Mouse (Mus musculus): ENCODE results near the gene Tmem56. TPM values are rescaled to one million over a fixed set of nuclear protein-coding genes. Genes with fewer than 3 reads are reported as not detected.
A peak's percentile ranks its signal among the peaks of the same experiment; 100 is the strongest.

Tmem56 gene
- total and polyA plus RNA-seq, 2 experiments = 24.1 to 150 TPM

DNA sequence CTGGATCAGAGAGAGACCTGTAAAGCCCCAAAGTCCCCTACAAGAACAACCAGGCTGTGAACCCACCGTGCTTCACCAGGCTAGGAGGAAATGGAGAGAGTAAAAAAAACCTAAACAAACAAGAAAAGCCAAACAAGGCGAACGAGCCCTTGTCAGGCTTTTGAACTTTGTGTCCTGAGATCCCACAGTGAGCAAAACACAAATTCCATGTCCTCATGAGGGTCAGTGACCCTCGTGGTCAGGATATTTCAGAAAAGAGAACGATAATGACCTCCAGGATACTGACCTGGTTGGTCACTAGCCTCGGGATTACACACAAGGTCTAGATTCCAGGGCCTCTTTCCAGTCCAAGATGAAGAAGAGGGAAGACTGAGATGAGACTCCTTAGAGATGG is 111.0 kb downstream of the Tmem56 start:
- WGBS = 4% methylated on average over 6 of the region's 6 CpGs
- H3K9ac ChIP-seq (ENCODE audit: low read depth, low read length) = peak overlapping the region; percentile 68

DNA sequence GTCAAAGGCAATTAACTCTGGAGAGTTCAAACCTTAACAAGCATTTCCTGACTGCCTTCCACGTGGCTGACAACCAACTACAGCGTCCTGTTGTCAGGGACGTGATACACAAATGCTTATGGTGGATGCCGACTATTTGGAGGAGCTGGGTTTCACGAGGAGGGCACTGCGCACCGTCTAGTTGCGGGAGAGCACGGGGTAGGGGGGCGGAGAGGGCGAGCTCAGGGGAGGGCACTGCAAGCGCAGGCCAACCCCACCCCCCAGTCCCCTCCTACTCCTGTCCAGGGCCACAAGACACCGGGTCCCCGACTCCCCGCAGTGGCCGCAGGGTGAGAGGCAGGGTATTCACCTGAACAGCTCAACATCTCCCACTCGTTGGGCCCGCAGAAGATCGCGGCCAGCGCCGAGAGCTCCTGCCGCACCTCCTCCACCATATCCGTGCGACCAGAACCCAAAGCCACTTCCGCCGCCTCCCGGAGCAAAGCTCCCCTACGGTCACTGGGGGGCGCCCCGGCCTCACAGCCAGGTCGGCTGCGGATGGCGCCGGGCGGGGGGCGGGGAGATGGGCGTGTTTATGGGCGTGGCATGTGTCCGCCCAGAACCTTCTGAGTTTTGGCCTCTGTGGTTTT is 111.5 kb downstream of the Tmem56 start, which contains the start of gene Rwdd3:
Gene Rwdd3 (minus strand): TSS at position 453 of the 629 bp plus-strand sequence.
- TF ChIP-seq POLR2A (IDR thresholded peaks at IDR 0.05; ENCODE audit: extremely low read depth, insufficient read depth, low read length) (0 out of 2 replicates have a peak, but pooled peaks have one; percentile 12), CTCF (IDR thresholded peaks at IDR 0.05; ENCODE audit: low read depth, low read length) (peak; percentile 84)
- no peaks in the 10 kb centered on the region for H3K27me3 ChIP-seq (ENCODE audit: control insufficient read depth, insufficient read depth, low read length)
- under 1% methylated on average over 40 of the region's 40 CpGs for WGBS
- no peaks in the 10 kb centered on the region for H3K79me2 ChIP-seq (ENCODE audit: control insufficient read depth, insufficient read depth, low read length)
- DNase-seq (ENCODE audit: extremely low read depth, low read depth, low spot score) = peak; percentile 80
- H3K4me1 ChIP-seq (ENCODE audit: control insufficient read depth, insufficient read depth, low read length) = peaks cover 34% of the 10 kb centered on the region
- H3K36me3 ChIP-seq (ENCODE audit: control insufficient read depth, insufficient read depth, low read length) = no peaks in the 10 kb centered on the region
- peak within 1 kb of the TSS; percentile 98 for H3K27ac ChIP-seq (replicated peaks; ENCODE audit: insufficient read depth, low read depth, low read length)
- H3K4me3 ChIP-seq (ENCODE audit: insufficient read depth, low read depth, low read length) = peak within 1 kb of the TSS; percentile 95
- H3K9ac ChIP-seq (ENCODE audit: low read depth, low read length) = peak within 1 kb of the TSS; percentile 88

More for the DNA sequence above, 111.0 kb downstream of the Tmem56 start:
- H3K27ac ChIP-seq (replicated peaks; ENCODE audit: insufficient read depth, low read depth, low read length) = peak overlapping the region; percentile 98
- H3K4me1 ChIP-seq (ENCODE audit: control insufficient read depth, insufficient read depth, low read length) = peaks cover 34% of the 10 kb centered on the region
- H3K4me3 ChIP-seq (ENCODE audit: insufficient read depth, low read depth, low read length) = peak overlapping the region; percentile 95; the same call in 1 of the 2 replicates
- TF ChIP-seq CTCF (IDR thresholded peaks at IDR 0.05; ENCODE audit: low read depth, low read length) = no peak
- TF ChIP-seq POLR2A (IDR thresholded peaks at IDR 0.05; ENCODE audit: extremely low read depth, insufficient read depth, low read length) = no peak
- H3K79me2 ChIP-seq (ENCODE audit: control insufficient read depth, insufficient read depth, low read length) = no peaks in the 10 kb centered on the region
- no peaks in the 10 kb centered on the region for H3K27me3 ChIP-seq (ENCODE audit: control insufficient read depth, insufficient read depth, low read length)
- no peaks in the 10 kb centered on the region for H3K36me3 ChIP-seq (ENCODE audit: control insufficient read depth, insufficient read depth, low read length)
- peak; percentile 98 for DNase-seq (ENCODE audit: extremely low read depth, low read depth, low spot score)

DNA sequence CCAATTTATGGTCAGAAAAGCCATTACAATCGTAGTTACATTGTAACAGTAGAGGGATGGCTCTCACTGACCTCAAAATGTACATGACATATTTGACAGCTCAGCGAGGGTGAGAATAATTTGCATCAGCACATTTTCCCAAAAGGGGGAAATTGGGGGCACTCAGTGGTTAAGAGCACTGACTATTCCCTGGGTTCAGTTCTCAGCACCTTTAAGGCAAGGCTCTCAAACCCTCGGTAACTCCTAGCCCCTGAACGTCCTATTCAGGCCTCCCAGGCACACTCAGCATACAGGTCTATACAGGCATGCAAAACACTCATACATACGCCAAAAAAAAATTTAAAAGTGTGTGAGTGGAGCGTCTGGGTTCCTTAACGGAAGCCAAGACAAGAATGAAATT is 112.3 kb downstream of the Tmem56 start:
- no peaks in the 10 kb centered on the region for H3K79me2 ChIP-seq (ENCODE audit: control insufficient read depth, insufficient read depth, low read length)
- DNase-seq (ENCODE audit: extremely low read depth, low read depth, low spot score) = no peak
- no peaks in the 10 kb centered on the region for H3K27me3 ChIP-seq (ENCODE audit: control insufficient read depth, insufficient read depth, low read length)
- 30% methylated on average over 7 of the region's 7 CpGs for WGBS
- H3K4me3 ChIP-seq (ENCODE audit: insufficient read depth, low read depth, low read length) = no peak overlapping the region; the same call in 1 of the 2 replicates
- peak overlapping the region; percentile 98 for H3K27ac ChIP-seq (replicated peaks; ENCODE audit: insufficient read depth, low read depth, low read length)
- TF ChIP-seq POLR2A (IDR thresholded peaks at IDR 0.05; ENCODE audit: extremely low read depth, insufficient read depth, low read length) = no peak
- no peak for TF ChIP-seq CTCF (IDR thresholded peaks at IDR 0.05; ENCODE audit: low read depth, low read length)
- H3K9ac ChIP-seq (ENCODE audit: low read depth, low read length) = peak overlapping the region; percentile 61; the same call in 1 of the 2 replicates
- H3K4me1 ChIP-seq (ENCODE audit: control insufficient read depth, insufficient read depth, low read length) = peaks cover 31% of the 10 kb centered on the region
- no peaks in the 10 kb centered on the region for H3K36me3 ChIP-seq (ENCODE audit: control insufficient read depth, insufficient read depth, low read length)

DNA sequence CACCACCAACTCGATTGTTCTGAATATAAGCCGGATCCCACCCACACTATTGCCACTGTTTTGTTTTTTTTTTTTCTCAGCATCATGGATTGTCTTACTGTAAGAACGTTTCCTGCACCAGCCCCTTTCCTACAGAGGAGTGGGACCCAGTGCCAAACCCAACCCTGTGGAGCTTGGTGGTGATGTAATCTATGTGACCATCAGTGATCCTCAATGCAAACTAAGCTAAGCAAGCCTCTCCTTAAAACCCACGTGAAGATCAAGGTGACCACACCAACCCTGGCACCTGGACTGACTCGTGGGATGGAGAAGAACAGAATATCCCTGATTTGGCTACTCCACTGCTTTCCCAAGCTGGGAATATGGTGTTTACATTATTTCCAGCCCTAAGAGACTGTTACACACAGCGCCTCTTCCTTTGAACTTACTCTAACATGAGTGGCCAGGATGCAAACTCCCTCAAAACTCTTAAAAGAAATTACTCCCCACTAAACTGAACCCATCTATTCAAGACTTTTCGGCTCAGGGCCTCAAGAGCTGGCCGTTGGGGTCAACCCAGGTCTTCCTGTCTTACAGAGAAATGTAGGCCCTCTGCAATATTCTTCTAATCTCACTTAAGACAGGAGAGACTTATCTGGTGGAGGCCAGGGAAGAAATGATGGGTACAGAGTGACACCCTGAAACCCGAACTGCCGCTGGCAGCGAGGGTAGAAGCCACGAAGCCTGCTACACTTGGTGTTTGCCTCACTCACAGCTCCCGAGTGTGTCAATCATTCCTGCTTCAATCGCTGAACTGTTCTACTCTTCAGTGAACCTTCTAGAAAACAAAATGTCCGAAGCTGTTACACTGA is 113.6 kb downstream of the Tmem56 start:
- Histone ChIP-seq H3K27ac (replicated peaks; ENCODE audit: insufficient read depth, low read depth, low read length) (peak overlapping the region; percentile 68), H3K4me3 (ENCODE audit: insufficient read depth, low read depth, low read length) (no peak overlapping the region), H3K9ac (ENCODE audit: low read depth, low read length) (peak overlapping the region; percentile 36; the same call in 1 of the 2 replicates), H3K4me1 (ENCODE audit: control insufficient read depth, insufficient read depth, low read length) (peaks cover 29% of the 10 kb centered on the region), H3K79me2 (ENCODE audit: control insufficient read depth, insufficient read depth, low read length) (no peaks in the 10 kb centered on the region), H3K36me3 (ENCODE audit: control insufficient read depth, insufficient read depth, low read length) (no peaks in the 10 kb centered on the region), H3K27me3 (ENCODE audit: control insufficient read depth, insufficient read depth, low read length) (no peaks in the 10 kb centered on the region)
- WGBS = 59% methylated on average over 15 of the region's 15 CpGs
- TF ChIP-seq CTCF (IDR thresholded peaks at IDR 0.05; ENCODE audit: low read depth, low read length) (no peak), POLR2A (IDR thresholded peaks at IDR 0.05; ENCODE audit: extremely low read depth, insufficient read depth, low read length) (no peak)
- DNase-seq (ENCODE audit: extremely low read depth, low read depth, low spot score) = peak; percentile 52

DNA sequence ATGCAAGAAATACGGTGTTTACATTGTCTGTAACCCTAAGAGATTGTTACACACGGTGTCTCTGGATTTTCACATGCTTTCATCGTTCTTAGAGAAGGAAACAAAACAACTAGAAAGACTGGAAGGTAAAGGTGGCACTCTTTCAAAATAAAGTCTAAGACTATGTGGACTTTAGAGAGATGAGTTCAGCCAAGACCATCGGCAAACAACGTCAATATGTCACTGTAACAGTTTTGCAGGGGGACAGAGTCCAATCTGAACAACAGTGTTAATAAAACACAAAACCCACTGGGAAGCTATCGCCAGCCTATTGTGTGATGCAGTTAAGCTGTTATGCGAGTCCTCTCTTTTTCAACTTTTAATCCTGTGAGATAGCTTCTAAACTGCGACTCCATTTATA is 114.3 kb downstream of the Tmem56 start:
- peak overlapping the region; percentile 36; the same call in 1 of the 2 replicates for H3K9ac ChIP-seq (ENCODE audit: low read depth, low read length)
- H3K27ac ChIP-seq (replicated peaks; ENCODE audit: insufficient read depth, low read depth, low read length) = peak overlapping the region; percentile 68
- no peaks in the 10 kb centered on the region for H3K27me3 ChIP-seq (ENCODE audit: control insufficient read depth, insufficient read depth, low read length)
- peaks cover 24% of the 10 kb centered on the region for H3K4me1 ChIP-seq (ENCODE audit: control insufficient read depth, insufficient read depth, low read length)
- peak; percentile 94 for DNase-seq (ENCODE audit: extremely low read depth, low read depth, low spot score)
- TF ChIP-seq CTCF (IDR thresholded peaks at IDR 0.05; ENCODE audit: low read depth, low read length) (no peak), POLR2A (IDR thresholded peaks at IDR 0.05; ENCODE audit: extremely low read depth, insufficient read depth, low read length) (no peak)
- no peaks in the 10 kb centered on the region for H3K36me3 ChIP-seq (ENCODE audit: control insufficient read depth, insufficient read depth, low read length)
- no peaks in the 10 kb centered on the region for H3K79me2 ChIP-seq (ENCODE audit: control insufficient read depth, insufficient read depth, low read length)
- 32% methylated on average over 8 of the region's 8 CpGs for WGBS
- H3K4me3 ChIP-seq (ENCODE audit: insufficient read depth, low read depth, low read length) = no peak overlapping the region
